Mouse (Mus musculus) A20 (cell line): Measurements from ENCODE around the gene Cmip.

Experiments used
- DNase-seq: peaks from one replicate; pipeline ENCODE4 v3.0.0-alpha.2; 2011; ENCODE audit warnings: low read depth, low spot score

The Cmip gene

DNA sequence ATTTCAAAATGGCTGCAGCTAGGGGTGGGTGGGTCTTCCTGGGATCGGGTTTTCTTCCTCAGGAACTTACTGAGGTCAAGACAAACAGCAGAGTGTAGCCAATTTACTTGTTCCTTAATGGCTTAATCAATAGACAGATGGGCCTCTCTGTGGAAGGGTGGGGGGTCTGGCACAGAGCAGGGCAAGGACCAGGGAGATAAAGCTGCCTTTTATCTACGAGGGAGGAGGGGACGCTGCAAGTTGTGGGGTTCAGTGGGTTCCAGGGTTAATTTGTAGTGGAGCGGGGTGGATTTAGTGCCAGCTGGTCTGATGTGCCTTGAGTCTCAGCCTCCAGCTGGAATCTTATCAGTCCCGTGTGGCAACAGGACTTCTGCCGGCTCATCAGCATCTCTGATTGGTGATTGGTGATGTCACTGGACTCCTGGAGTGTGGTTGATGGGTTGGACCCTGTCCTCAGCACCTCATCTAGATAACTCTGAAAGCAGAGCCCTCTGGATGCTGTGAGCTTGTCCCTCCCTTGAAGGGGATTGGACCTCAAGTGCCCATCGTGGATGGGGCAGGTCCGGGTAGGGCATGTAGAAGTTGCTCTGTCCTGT lies 65.9 kb downstream of the Cmip start:
- DNase-seq: no peak

DNA sequence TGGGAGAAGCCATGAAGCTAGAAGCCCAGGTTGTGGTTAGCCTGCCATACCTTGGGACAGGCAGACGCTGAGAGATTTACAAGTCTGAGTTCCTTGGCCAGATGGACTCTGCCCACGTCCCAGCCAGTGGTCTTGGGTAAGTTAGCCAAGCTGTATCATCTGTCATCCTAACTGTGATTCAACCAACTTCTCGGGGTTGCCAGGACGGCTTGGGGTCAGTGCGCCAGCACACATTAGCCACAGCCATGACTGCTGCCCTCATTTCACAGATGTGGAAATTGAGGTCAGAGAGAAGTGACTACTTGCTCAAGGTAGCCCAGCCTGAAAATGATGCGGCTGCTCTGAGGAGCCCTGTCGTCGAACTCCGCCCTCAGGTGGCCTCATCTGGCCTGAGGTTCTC lies 68.0 kb downstream of the Cmip start:
- DNase-seq: no peak

DNA sequence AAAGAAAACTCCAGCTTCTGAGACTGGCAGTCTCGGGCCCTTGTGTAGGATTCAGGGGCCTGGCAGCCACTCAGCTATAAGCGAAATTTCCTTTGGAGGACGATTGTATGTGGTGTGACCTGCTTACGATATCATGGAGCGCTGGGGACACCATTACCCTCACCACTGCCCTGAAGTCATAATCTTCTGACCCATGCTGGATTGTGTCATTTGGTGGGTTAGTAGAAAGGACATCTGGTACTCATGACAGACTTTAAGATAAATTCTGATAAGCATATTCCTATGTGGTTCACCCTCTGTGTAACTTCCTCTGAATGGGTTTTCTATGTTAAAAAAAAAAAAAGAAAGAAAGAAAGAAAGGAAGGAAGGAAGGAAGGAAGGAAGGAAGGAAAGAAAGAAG lies 69.9 kb downstream of the Cmip start:
- DNase-seq: no peak

DNA sequence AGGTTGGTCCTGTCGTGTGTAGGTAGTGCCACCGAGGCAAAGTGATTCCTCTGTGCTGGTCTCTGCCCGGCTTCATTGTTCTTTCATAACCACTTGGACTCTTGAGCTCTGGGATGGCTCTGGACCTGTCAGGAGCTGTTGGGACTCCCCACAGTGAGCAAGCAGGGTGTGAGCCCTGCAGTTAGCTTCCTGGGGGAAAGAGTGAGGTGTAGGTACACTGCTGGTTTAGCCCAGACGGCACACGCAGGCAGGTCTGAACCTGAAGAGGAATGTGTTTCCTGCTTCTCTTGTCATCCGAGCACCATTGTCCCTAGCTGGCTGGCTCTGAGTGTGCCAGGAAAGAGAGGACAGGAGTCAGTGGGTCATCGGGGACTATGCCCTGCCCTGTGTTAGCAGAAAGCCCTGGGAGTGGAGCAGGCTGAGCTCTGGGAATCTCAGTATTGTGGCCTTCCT lies 70.5 kb downstream of the Cmip start:
- DNase-seq: no peak

DNA sequence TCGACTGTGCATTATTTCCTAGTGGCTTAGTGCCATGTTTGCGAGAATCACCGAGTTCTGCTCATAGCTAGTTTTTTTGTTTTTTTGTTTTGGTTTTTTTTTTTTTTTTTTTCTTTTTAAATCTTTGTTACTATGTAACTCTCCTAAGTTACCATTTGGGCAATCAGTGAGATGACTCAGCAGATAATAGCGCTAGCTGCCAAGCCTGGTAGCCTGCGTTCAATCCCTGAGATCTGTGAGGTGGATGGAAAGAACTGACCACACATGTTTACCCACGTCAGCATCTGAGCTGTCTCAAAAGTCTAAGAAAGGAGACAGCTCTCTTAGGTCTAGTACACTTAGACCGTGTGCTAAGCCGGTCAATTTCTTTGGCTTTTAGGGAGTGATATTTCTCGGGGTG lies 71.9 kb downstream of the Cmip start:
- no peak for DNase-seq

DNA sequence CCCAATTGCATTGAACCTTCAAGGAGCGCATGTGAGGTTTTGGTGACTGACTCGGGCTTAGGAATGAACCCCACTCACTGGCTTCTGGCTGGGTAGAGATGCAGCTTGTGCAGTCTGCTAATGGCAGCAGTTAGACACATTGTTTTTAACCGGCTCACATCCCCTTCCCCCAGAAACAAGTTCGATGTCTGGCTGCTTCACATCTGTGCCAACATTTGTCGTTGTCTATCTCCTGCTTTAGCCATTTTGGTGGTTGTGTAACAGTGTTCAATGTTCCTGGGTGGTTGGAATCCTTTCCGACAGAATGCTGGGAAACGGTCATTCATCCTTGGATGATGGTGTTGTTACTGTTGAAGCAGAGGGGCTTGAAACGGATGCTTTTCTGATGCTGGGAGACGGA lies 72.3 kb downstream of the Cmip start:
- no peak for DNase-seq

DNA sequence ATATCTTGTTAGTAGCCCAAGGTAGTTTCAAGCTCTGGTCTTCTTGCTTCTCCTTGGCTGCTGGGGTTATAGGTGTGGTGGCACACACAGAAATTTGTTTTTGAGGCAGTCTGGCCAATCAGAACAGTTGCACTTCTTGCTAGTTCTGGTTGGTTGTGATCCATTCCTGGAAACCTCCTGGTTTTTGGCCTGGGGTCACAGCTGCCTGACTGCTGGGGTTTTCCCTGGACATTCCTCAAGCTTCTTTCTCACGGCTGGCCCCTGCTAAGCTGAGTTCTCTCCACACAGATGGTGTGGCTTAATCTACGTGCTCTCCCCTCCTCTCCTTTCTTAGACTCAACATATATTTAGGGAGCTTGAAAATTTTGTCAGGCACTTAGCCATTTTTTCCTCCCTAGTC lies 73.0 kb downstream of the Cmip start:
- DNase-seq: no peak

DNA sequence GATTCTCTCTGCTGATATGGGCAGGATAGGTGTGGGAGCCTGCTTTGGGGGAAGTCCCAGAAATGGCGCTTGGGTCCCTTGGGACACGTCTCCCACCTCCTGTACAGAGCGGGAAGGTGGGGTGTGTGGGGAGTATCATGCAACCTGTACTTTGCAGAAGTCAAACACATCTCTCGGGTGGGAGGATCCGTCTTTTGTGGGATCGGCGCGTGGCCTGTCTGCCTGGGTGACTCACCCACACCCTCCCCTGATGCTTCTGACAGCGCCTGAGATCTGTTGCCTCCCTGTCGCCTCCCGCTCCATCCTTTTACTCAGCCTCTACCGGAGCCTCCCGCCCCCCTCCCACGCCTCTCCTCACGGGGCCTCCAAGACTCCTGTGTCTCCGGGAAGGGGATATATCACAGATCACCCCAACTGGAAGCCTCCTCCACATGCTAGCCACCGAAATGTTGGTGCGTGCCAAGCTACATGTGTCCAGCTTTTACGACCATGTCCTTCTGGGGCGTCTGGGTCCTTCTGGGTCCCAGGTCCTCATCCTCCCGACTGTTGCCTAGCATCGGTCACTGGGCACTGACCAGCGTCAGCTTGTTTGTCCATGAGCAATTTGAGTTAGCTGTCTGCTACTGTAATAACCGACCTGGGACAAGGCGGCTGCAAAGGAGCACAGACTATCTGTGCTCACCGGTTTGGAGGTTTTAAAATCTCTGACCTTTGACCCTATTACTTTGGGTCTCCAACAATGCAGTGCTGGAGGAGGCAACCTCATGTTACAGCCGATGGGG lies 75.6 kb downstream of the Cmip start:
- no peak for DNase-seq

DNA sequence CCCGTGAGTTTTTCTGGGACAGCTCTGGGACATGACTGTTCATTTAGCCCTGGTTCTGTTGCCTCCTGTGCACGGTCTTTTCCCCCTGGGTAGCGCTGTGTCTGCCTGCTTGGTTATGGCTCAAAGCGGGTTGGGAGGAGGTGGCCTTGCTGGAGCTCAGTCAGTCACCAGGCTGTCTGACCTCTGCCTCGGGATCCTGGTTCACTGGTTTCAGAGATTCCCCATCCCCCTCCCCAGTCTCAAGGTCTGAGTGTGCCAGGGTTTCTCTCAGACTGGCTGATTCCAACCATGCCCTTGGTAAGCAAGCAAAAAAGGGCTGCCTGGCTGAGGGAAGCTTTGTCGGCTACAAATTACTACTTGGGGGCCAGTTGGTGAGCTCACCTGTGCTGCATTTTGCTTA lies 76.8 kb downstream of the Cmip start:
- no peak for DNase-seq

DNA sequence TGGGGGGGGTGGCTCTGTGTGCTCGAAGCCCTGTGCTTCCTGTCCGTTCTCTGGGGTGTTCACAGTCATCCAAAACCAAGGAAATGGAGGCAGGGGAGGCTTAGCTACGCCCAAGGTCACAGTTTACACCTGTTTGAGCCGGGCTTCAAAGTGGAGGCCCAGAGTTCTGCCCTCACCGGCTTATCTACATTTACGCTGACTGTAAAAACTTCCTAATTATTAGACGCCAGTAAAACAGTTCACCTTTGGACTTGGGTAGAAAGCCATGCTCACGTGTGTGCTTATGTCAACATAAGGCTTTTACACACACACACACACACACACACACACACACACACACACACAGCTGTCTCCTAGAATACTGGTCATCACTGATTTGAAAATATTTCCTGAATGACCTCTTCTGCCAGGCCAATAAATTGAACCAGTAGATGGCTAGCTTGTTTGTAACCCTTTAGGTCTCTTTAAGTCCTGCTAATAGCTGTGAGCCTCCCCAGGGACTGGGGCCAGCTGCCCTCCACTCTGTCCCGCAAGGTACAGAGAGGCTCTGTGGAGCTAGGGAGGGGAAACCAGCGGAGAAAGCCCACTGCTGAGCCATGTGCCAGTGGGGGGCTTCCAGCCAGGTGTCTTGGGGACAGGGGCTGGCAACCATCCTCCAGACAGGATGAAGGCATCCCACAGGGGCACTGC lies 77.3 kb downstream of the Cmip start:
- DNase-seq: no peak

DNA sequence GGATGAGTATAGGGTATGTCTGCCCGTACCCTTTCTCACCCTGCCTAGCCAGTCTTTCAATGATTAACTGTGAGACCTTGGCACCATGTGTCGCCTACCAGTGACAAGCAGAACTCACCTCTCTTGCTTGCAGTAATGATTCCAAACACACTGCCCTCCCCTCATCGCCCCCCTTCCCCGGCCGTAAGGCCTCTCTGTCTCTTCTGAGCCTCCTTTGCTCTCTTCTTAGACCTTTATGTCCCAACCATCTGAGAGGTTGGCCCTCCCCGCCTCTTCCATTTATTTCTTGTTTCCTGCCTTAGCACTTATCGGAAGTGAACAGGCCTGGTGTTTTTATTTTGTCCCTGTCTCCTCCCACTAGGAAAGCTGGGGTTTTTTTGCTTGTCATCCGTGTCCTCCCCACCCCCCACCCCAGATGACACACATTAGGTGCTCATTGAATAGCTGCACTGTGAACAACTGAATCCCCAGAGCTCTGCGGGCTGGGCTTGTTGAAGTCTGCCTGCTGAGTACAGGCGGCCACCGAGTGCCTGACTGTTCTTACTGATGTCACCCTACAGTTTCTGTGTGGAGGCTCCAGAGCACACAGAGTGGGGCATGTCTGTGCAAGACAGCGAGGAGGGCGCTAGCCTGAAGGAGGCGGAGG lies 78.0 kb downstream of the Cmip start:
- DNase-seq: no peak

DNA sequence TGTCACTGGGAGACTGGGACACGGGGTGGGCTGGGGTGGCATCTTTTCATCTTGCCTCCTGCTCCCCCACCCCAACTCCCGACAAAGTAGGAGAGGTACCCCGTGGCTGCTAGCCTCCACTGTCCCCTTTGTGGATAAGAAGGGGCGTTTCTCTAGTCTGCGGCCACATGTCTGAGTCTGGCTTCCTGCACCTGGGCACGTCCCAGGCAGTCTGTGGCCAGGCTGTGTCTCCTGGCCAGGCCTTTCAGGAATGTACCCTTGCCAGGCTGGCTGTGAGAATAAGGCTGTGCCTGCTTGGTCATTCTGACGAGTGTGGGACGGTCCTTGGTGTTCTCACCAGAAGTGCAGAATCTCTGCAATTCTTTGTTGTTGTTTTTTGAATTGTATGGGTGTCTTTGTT lies 78.6 kb downstream of the Cmip start:
- DNase-seq: no peak

DNA sequence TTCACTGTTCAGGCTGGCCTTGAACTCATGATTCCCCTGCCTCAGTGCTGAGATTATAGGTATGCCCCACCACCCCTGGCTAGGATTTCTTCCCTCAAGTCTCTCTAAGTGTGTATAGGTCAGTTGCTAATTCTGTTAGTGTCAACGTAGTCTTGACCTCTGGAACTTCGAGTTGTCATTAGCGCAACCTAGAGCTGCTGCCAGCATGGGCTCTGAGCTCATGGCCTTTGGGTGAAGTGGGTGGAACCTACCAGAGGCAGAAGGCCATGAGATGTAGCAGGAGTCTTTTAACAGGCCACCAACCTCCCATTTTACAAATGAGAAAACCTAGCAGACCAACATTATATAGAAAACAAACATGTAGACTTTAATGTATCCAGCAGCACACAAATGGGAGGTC lies 80.3 kb downstream of the Cmip start:
- DNase-seq: no peak

DNA sequence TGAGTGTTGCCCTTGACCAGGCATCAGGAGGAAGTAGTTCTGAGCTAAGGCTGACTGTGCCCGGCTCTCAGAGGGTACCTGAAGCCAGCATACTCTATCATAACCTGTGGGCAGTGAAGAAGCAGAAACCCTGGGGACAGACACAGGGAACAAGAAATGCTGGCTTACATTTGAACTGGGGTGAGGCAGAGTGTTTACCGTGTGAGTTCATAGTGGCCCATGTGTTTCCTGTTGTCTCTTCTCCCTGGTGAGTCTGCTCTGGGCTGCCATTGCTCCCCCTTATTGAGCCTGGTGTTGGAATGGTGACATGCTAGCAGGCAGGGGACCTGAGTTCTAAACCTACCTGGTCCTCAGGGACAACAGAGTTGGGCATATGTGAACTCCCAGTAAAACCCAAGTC lies 81.8 kb downstream of the Cmip start:
- peak; percentile 22 for DNase-seq

DNA sequence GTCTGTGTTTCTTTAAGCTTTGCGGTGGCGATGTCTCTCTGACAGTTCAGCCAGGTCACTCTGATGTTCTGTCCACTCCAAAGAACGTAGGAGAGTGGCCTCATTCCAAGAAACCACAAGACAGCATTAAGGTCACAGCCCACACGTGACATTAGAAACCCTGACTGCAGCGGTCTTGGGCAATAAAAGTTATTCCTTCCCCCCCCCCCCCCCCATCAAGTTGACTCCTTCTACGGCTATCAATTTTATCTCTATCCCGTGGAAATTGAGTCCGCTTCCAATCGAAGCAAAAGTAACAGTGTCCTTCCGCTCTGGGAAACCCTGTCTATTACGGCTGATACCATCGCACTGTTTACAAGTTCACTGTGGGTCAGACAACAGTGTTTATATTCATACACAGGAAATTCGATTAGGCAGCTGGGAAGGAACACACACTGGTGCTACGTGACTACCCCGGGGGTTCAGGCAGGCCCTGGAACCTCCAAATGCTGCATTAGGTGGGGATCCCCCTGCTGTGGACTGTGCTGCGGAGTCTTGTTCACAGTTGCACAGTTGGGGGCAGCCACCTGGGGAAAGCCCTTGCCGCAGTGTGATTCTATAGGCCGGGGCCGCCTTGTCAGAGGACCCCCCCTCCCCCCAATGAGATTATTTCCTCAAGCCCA lies 82.6 kb downstream of the Cmip start:
- no peak for DNase-seq

DNA sequence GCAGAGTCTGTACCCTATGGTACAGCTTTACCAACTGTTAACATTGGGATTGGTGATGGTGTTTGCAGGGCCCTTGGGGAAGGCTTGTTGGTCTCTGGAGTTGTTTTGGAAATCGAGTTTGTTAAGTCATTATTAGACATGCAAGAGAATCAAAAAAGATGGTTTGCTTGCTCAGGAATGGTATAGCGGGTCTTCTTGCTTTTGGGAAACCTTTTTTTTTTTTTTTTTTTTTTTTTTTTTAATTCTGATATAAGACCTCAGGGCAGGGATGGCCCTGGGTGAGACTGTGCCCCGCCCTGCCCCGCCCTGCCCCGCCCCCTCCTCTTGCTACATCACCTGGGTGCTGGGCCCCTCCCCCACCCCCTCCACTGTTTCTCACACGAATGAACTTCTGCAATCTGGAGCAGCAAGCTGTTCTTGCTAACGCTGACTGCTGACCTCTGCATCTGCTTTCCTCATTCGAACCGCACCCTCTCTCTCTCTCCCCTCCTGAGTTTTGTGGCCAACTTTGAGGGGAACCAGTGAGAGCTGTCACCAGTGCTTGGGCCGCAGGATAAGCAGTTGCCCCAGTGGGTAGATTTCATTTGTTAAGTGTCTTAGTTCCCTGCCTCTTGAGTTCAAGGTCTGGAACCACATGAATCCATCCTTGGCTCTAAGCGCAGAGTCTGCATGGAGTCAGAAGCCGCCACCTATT lies 83.2 kb downstream of the Cmip start:
- DNase-seq: peak; percentile 93

DNA sequence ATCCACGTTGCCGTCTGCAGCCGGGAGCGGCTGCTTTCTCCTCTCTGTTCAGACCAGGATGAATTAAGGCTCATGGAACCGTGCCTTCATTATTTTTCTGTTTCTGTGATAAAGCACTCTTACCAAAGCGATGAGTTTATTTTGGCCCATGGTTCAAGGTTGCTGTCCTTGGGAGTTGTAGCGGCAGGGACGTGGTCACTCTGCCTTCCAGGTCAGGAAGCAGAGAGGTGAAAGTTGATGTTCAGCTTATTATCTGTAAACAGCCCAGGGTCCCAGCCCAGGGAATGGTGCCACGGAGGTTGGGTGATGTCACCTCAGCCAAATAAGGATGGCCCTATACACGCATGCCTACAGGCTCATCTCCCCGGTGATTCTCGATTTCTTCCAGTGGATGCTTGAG lies 83.9 kb downstream of the Cmip start:
- DNase-seq: no peak

DNA sequence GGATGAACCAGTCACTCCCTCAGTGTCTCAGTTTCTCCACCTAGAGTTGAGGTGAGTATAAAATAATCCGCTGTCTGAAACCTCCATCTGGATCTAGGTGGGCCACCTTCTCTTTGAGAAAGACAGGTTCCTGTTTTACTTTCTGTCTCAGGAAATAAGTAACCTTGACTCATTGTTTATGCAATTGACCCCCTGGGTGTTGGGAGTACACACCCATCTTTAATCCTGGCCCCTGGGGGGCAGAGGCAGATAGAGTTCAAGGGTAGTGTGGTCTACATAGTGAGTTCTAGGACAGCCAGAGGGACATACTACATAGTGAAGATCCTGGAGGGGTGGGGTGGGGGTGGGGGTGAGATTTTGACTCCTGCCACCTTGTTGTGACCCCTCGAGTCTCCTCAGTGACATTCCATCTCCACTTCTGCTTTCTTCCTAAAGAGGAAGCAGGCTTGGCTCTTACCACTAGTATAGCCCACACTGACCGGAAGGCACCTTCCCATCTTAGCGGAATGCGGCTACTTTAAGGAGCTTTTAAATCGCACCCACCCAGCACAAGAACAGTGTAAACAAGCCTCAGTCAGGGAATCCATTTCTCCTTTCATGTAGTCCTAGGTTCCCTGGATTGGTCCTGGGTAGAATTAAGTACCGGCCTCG lies 86.0 kb downstream of the Cmip start:
- DNase-seq: peak; percentile 28

DNA sequence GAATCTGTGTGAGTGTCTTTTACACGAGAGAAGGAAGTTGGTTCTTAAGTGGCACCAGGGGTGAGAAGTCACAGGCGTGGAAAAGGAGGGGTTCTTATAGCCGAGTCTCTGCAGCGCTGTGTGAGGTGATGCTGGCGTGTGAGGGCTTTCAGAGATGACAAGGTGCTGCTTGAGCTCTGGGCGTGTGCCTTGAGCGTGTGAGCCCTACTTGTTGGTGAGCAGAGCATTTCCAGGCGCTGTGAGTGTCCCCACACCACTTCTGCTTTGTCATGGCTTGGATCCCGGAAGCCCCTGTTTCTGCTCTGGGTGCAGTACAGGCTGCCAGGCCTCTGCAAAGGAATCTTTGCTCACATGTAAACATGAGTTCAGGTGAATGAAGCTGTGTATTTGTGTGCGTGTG lies 86.6 kb downstream of the Cmip start:
- DNase-seq: no peak

DNA sequence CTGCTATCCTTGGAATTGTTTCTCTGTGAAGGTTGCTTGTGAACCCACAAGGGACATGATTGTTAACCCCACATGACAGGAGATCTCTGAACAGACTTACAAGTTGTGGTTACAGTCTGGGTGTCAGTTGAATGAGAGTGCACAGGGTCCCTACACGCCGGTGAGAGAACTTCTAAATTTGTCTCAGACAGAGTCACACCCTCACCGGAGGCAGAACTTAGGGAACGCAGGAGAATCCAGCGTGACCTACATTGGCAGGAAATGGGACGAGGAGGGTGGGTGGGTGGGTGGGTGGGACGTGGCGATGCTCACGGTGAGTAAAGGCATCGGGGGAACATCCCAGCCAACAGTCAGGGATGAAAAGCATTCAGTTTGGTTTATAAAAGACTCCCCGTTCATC lies 88.0 kb downstream of the Cmip start:
- no peak for DNase-seq

DNA sequence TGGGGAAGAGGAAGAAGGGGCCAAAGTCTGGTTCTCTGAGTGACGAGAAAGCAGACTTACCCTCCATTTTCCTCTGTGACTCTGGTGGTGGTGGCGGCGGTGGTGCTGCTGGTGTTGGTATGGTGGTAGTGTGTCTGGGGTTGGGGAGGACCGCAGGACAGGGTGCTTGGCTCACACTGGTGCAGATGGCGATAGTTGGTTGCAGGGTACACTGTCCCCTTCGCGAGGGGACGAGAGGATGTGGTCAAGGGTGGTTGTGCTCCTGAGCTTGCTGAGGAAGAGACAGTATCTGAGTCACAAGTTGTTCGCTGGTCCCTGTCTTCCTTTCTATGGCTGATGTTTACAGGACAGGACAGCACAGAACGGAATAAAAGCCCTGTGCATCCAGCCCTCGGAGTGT lies 88.5 kb downstream of the Cmip start:
- DNase-seq: no peak
